Mouse (Mus musculus) limb, embryonic 10.5 days (tissue): ENCODE measurements around the gene Sympk. TPM values are rescaled to one million over a fixed set of nuclear protein-coding genes. Genes with fewer than 3 reads are reported as not detected.

Experiments used
- DNase-seq: peaks from one replicate; pipeline ENCODE4 v3.0.0-alpha.2; 2017; ENCODE audit warnings: low spot score
- H3K27ac ChIP-seq: fragments of 300-500 bp; sonication (generic); 2 replicates; pipeline ENCODE4 v1.5.1; 2016; ENCODE audit warnings: mild to moderate bottlenecking
- H3K27me3 ChIP-seq: fragments of 300-500 bp; sonication (generic); 2 replicates; pipeline ENCODE4 v1.6.1; 2016; ENCODE audit warnings: low read depth, mild to moderate bottlenecking; ENCODE audit not compliant: poor library complexity, severe bottlenecking
- H3K36me3 ChIP-seq: fragments of 300-500 bp; sonication (generic); 2 replicates; pipeline ENCODE4 v1.6.1; 2016; ENCODE audit warnings: mild to moderate bottlenecking, moderate library complexity
- H3K4me1 ChIP-seq: fragments of 300-500 bp; sonication (generic); 2 replicates; pipeline ENCODE4 v1.6.1; 2016
- H3K4me3 ChIP-seq: fragments of 300-500 bp; sonication (generic); 2 replicates; pipeline ENCODE4 v1.5.1; 2016; ENCODE audit warnings: mild to moderate bottlenecking, moderate library complexity
- H3K9me3 ChIP-seq: fragments of 300-500 bp; sonication (generic); replicated peaks from 2 replicates; pipeline ENCODE4 v1.6.1; 2016; ENCODE audit warnings: mild to moderate bottlenecking
- WGBS: fragments of 180-500 bp; shearing (Covaris S2); methylation state at CpG from one replicate; pipeline ENCODE4 v1.1.7; 2016; 5-methylcytosine and 5-hydroxymethylcytosine counted together
- polyA plus RNA-seq: library from polyadenylated mRNA; unstranded; fragments of >200 nt; fragmentation: Nextera tagmentation; extraction: Ambion mirVana; gene quantifications from 2 replicates; pipeline ENCODE4 v1.2.1, GENCODE M21; 2016

The Sympk gene
- polyA plus RNA-seq, 1 experiment from 2014 or later = 50.4 TPM

- Histone ChIP-seq H3K27me3 (no peaks in the 10 kb centered on the region), H3K4me3 (peak overlapping the region; percentile 54; the same call in 1 of the 2 replicates), H3K27ac (peak overlapping the region; percentile 3; the same call in 1 of the 2 replicates), H3K4me1 (peaks cover 25% of the 10 kb centered on the region), H3K9me3 (no peaks in the 10 kb centered on the region), H3K36me3 (peaks cover 3% of the 10 kb centered on the region; the same call in 1 of the 2 replicates)
- no peak for DNase-seq
- 37% methylated on average over 2 of the region's 2 CpGs for WGBS
Observed at GRCm38 (mm10) chr7:19012882-19013281, 11.3 kb upstream of the Sympk start.

GRCm38 (mm10) chr7:19014452-19014851 lies 9.7 kb upstream of the Sympk start:
- Histone ChIP-seq H3K4me1 (peaks cover 23% of the 10 kb centered on the region), H3K27ac (no peak overlapping the region), H3K4me3 (no peak overlapping the region), H3K9me3 (no peaks in the 10 kb centered on the region), H3K27me3 (0 out of 2 replicates have a peak, but pooled peaks cover 2% of the 10 kb centered on the region), H3K36me3 (no peaks in the 10 kb centered on the region)
- no peak for DNase-seq
- WGBS = 62% methylated on average over 15 of the region's 15 CpGs

- peaks cover 27% of the 10 kb centered on the region for H3K4me1 ChIP-seq
- no peaks in the 10 kb centered on the region for H3K36me3 ChIP-seq
- no peak overlapping the region for H3K4me3 ChIP-seq
- no peak for DNase-seq
- 93% methylated on average over 4 of the region's 4 CpGs for WGBS
- H3K9me3 ChIP-seq = no peaks in the 10 kb centered on the region
- H3K27ac ChIP-seq = no peak overlapping the region
- H3K27me3 ChIP-seq = peaks cover 18% of the 10 kb centered on the region
Observed at GRCm38 (mm10) chr7:19016042-19016441, 8.1 kb upstream of the Sympk start.

GRCm38 (mm10) chr7:19017909-19018308 lies 6.3 kb upstream of the Sympk start:
- DNase-seq = no peak
- H3K4me1 ChIP-seq = peaks cover 12% of the 10 kb centered on the region
- no peak overlapping the region for H3K27ac ChIP-seq
- H3K9me3 ChIP-seq = no peaks in the 10 kb centered on the region; the same call in 1 of the 2 replicates
- no peak overlapping the region for H3K4me3 ChIP-seq
- WGBS = 88% methylated on average over 7 of the region's 7 CpGs
- H3K27me3 ChIP-seq = peaks cover 36% of the 10 kb centered on the region
- H3K36me3 ChIP-seq = no peaks in the 10 kb centered on the region

GRCm38 (mm10) chr7:19021048-19021447 lies 3.1 kb upstream of the Sympk start:
- no peak for DNase-seq
- WGBS = 23% methylated on average over 8 of the region's 8 CpGs
- H3K4me3 ChIP-seq = no peak overlapping the region

GRCm38 (mm10) chr7:19022189-19022958 lies 1.8 kb upstream of the Sympk start:
- WGBS = 58% methylated on average over 18 of the region's 18 CpGs
- Histone ChIP-seq H3K4me3 (no peak overlapping the region), H3K36me3 (no peaks in the 10 kb centered on the region), H3K4me1 (peaks cover 27% of the 10 kb centered on the region), H3K27ac (no peak overlapping the region), H3K27me3 (peaks cover 47% of the 10 kb centered on the region), H3K9me3 (no peaks in the 10 kb centered on the region; the same call in 1 of the 2 replicates)
- no peak for DNase-seq

More at GRCm38 (mm10) chr7:19021048-19021447, 3.1 kb upstream of the Sympk start:
- peaks cover 47% of the 10 kb centered on the region for H3K27me3 ChIP-seq
- H3K36me3 ChIP-seq = no peaks in the 10 kb centered on the region
- no peak overlapping the region for H3K27ac ChIP-seq
- H3K9me3 ChIP-seq = no peaks in the 10 kb centered on the region; the same call in 1 of the 2 replicates
- H3K4me1 ChIP-seq = peaks cover 26% of the 10 kb centered on the region

- peak; percentile 53 for DNase-seq
- 3% methylated on average over 30 of the region's 30 CpGs for WGBS
- H3K4me3 ChIP-seq = peak within 1 kb of the TSS; percentile 88
Observed at GRCm38 (mm10) chr7:19023357-19023814, 791 bp upstream of the Sympk start, which contains the start of gene Foxa3. TSS of gene Foxa3 (minus strand) at chr7:19023538.

GRCm38 (mm10) chr7:19024581-19025255 lies 541 bp downstream of the Sympk start:
- H3K4me1 ChIP-seq = peaks cover 31% of the 10 kb centered on the region
- no peak for DNase-seq
- no peaks in the 10 kb centered on the region; the same call in 1 of the 2 replicates for H3K9me3 ChIP-seq
- 3% methylated on average over 30 of the region's 36 CpGs for WGBS
- peaks cover 19% of the 10 kb centered on the region for H3K36me3 ChIP-seq
- H3K27me3 ChIP-seq = peaks cover 42% of the 10 kb centered on the region
- H3K27ac ChIP-seq = peak overlapping the region; percentile 92
- H3K4me3 ChIP-seq = peak overlapping the region; percentile 88

More at GRCm38 (mm10) chr7:19023357-19023814, 791 bp upstream of the Sympk start, which contains the start of gene Foxa3:
- Histone ChIP-seq H3K9me3 (no peaks in the 10 kb centered on the region; the same call in 1 of the 2 replicates), H3K36me3 (peaks cover 5% of the 10 kb centered on the region), H3K4me1 (peaks cover 31% of the 10 kb centered on the region), H3K27me3 (peaks cover 47% of the 10 kb centered on the region), H3K27ac (peak within 1 kb of the TSS; percentile 92)

GRCm38 (mm10) chr7:19028067-19028466 lies 3.9 kb downstream of the Sympk start:
- Histone ChIP-seq H3K36me3 (peaks cover 52% of the 10 kb centered on the region), H3K27ac (no peak overlapping the region)

GRCm38 (mm10) chr7:19029084-19029653 lies 5.0 kb downstream of the Sympk start:
- peaks cover 19% of the 10 kb centered on the region for H3K4me1 ChIP-seq
- H3K27me3 ChIP-seq = no peaks in the 10 kb centered on the region
- H3K4me3 ChIP-seq = no peak overlapping the region
- 72% methylated on average over 6 of the region's 6 CpGs for WGBS
- peaks cover 63% of the 10 kb centered on the region for H3K36me3 ChIP-seq
- no peak overlapping the region for H3K27ac ChIP-seq
- H3K9me3 ChIP-seq = no peaks in the 10 kb centered on the region
- DNase-seq = peak; percentile 67

More at GRCm38 (mm10) chr7:19028067-19028466, 3.9 kb downstream of the Sympk start:
- H3K9me3 ChIP-seq = no peaks in the 10 kb centered on the region
- peaks cover 24% of the 10 kb centered on the region for H3K4me1 ChIP-seq
- H3K4me3 ChIP-seq = no peak overlapping the region
- DNase-seq = no peak
- H3K27me3 ChIP-seq = peaks cover 9% of the 10 kb centered on the region

GRCm38 (mm10) chr7:19031641-19032040 lies 7.5 kb downstream of the Sympk start:
- no peak for DNase-seq
- H3K9me3 ChIP-seq = no peaks in the 10 kb centered on the region
- H3K27ac ChIP-seq = no peak overlapping the region
- H3K4me3 ChIP-seq = no peak overlapping the region
- peaks cover 4% of the 10 kb centered on the region; the same call in 1 of the 2 replicates for H3K4me1 ChIP-seq
- peaks cover 88% of the 10 kb centered on the region for H3K36me3 ChIP-seq
- H3K27me3 ChIP-seq = no peaks in the 10 kb centered on the region
- WGBS = 79% methylated on average over 4 of the region's 4 CpGs

GRCm38 (mm10) chr7:19044616-19045015 lies 20.4 kb downstream of the Sympk start:
- H3K9me3 ChIP-seq = no peaks in the 10 kb centered on the region
- 96% methylated on average over 6 of the region's 6 CpGs for WGBS
- no peaks in the 10 kb centered on the region for H3K4me1 ChIP-seq
- H3K4me3 ChIP-seq = no peak overlapping the region
- peaks cover 99% of the 10 kb centered on the region for H3K36me3 ChIP-seq
- DNase-seq = no peak
- no peaks in the 10 kb centered on the region for H3K27me3 ChIP-seq
- H3K27ac ChIP-seq = no peak overlapping the region
